Mouse (Mus musculus): Measurements from ENCODE around the gene Stk32b. TPM values are rescaled to one million over a fixed set of nuclear protein-coding genes. Genes with fewer than 3 reads are reported as not detected.

Gene Stk32b
- polyA plus RNA-seq, 1 experiment from 2014 or later: 3.3 TPM

GRCm38 (mm10) chr5:37720670-37721069 is 3.7 kb upstream of the Stk32b start:
- Histone ChIP-seq H3K4me2 (replicated peaks) (no peak overlapping the region), H3K9ac (no peak overlapping the region), H3K9me3 (replicated peaks) (no peaks in the 10 kb centered on the region), H3K4me1 (peaks cover 32% of the 10 kb centered on the region), H3K36me3 (no peaks in the 10 kb centered on the region), H3K27ac (replicated peaks) (0 out of 2 replicates have a peak overlapping the region, but pooled peaks have one; percentile 34), H3K4me3 (replicated peaks) (no peak overlapping the region), H3K27me3 (peaks cover 31% of the 10 kb centered on the region)
- 0 out of 2 replicates have a peak, but pooled peaks have one; percentile 58 for ATAC-seq (ENCODE audit: insufficient number of reproducible peaks, low FRiP score, low TSS enrichment, low read depth)
- 8% methylated on average over 6 of the region's 6 CpGs for WGBS

GRCm38 (mm10) chr5:37717384-37717963 is 503 bp upstream of the Stk32b start:
- Histone ChIP-seq H3K9me3 (replicated peaks) (no peaks in the 10 kb centered on the region), H3K36me3 (no peaks in the 10 kb centered on the region), H3K9ac (peak overlapping the region; percentile 10; the same call in 1 of the 2 replicates), H3K27ac (replicated peaks) (no peak overlapping the region), H3K27me3 (peaks cover 31% of the 10 kb centered on the region), H3K4me1 (peaks cover 32% of the 10 kb centered on the region), H3K4me3 (replicated peaks) (peak overlapping the region; percentile 46), H3K4me2 (replicated peaks) (peak overlapping the region; percentile 77)
- ATAC-seq (ENCODE audit: insufficient number of reproducible peaks, low FRiP score, low TSS enrichment, low read depth): no peak
- 1% methylated on average over 14 of the region's 14 CpGs for WGBS

- WGBS: 86% methylated on average over 5 of the region's 5 CpGs
- no peak overlapping the region for H3K4me2 ChIP-seq (replicated peaks)
- no peak for ATAC-seq (ENCODE audit: insufficient number of reproducible peaks, low FRiP score, low TSS enrichment, low read depth)
- H3K27me3 ChIP-seq: no peaks in the 10 kb centered on the region
- no peak overlapping the region for H3K9ac ChIP-seq
- H3K27ac ChIP-seq (replicated peaks): no peak overlapping the region
- no peaks in the 10 kb centered on the region for H3K36me3 ChIP-seq
- H3K4me1 ChIP-seq: 0 out of 2 replicates have a peak, but pooled peaks cover 4% of the 10 kb centered on the region
- no peak overlapping the region for H3K4me3 ChIP-seq (replicated peaks)
- H3K9me3 ChIP-seq (replicated peaks): no peaks in the 10 kb centered on the region
These were observed 7.6 kb downstream of the Stk32b start for GRCm38 (mm10) chr5:37709257-37709904.

- no peak overlapping the region for H3K4me2 ChIP-seq (replicated peaks)
- no peaks in the 10 kb centered on the region for H3K36me3 ChIP-seq
- no peaks in the 10 kb centered on the region for H3K4me1 ChIP-seq
- H3K27ac ChIP-seq (replicated peaks): no peak overlapping the region
- H3K9ac ChIP-seq: no peak overlapping the region
- 69% methylated on average over 3 of the region's 3 CpGs for WGBS
- no peak for ATAC-seq (ENCODE audit: insufficient number of reproducible peaks, low FRiP score, low TSS enrichment, low read depth)
- no peaks in the 10 kb centered on the region for H3K9me3 ChIP-seq (replicated peaks)
- H3K4me3 ChIP-seq (replicated peaks): no peak overlapping the region
- no peaks in the 10 kb centered on the region for H3K27me3 ChIP-seq
These were observed 8.8 kb downstream of the Stk32b start for GRCm38 (mm10) chr5:37708124-37708523.

- Histone ChIP-seq H3K4me1 (peaks cover 3% of the 10 kb centered on the region; the same call in 1 of the 2 replicates), H3K27ac (replicated peaks) (no peak overlapping the region), H3K27me3 (no peaks in the 10 kb centered on the region), H3K9me3 (replicated peaks) (no peaks in the 10 kb centered on the region), H3K4me2 (replicated peaks) (no peak overlapping the region), H3K36me3 (no peaks in the 10 kb centered on the region), H3K4me3 (replicated peaks) (no peak overlapping the region), H3K9ac (no peak overlapping the region)
- 78% methylated on average over 2 of the region's 2 CpGs for WGBS
- no peak for ATAC-seq (ENCODE audit: insufficient number of reproducible peaks, low FRiP score, low TSS enrichment, low read depth)
These were observed 12.0 kb downstream of the Stk32b start for GRCm38 (mm10) chr5:37704962-37705361.

GRCm38 (mm10) chr5:37699757-37700156 is 17.2 kb downstream of the Stk32b start:
- Histone ChIP-seq H3K4me2 (replicated peaks) (no peak overlapping the region), H3K36me3 (no peaks in the 10 kb centered on the region), H3K9me3 (replicated peaks) (no peaks in the 10 kb centered on the region), H3K27me3 (no peaks in the 10 kb centered on the region), H3K4me3 (replicated peaks) (no peak overlapping the region), H3K9ac (no peak overlapping the region), H3K27ac (replicated peaks) (no peak overlapping the region), H3K4me1 (peaks cover 3% of the 10 kb centered on the region; the same call in 1 of the 2 replicates)
- 53% methylated on average over 12 of the region's 12 CpGs for WGBS
- peak; percentile 76 for ATAC-seq (ENCODE audit: insufficient number of reproducible peaks, low FRiP score, low TSS enrichment, low read depth)

- no peak for ATAC-seq (ENCODE audit: insufficient number of reproducible peaks, low FRiP score, low TSS enrichment, low read depth)
- no peaks in the 10 kb centered on the region for H3K27me3 ChIP-seq
- peaks cover 3% of the 10 kb centered on the region; the same call in 1 of the 2 replicates for H3K4me1 ChIP-seq
- H3K27ac ChIP-seq (replicated peaks): no peak overlapping the region
- no peak overlapping the region for H3K9ac ChIP-seq
- no peaks in the 10 kb centered on the region for H3K36me3 ChIP-seq
- no peak overlapping the region for H3K4me3 ChIP-seq (replicated peaks)
- WGBS: 79% methylated on average over 7 of the region's 7 CpGs
- H3K4me2 ChIP-seq (replicated peaks): no peak overlapping the region
- H3K9me3 ChIP-seq (replicated peaks): no peaks in the 10 kb centered on the region
These were observed 19.7 kb downstream of the Stk32b start for GRCm38 (mm10) chr5:37697286-37697685.

GRCm38 (mm10) chr5:37695773-37696172 is 21.2 kb downstream of the Stk32b start:
- H3K27ac ChIP-seq (replicated peaks): no peak overlapping the region
- H3K9ac ChIP-seq: no peak overlapping the region
- 48% methylated on average over 4 of the region's 4 CpGs for WGBS
- H3K4me2 ChIP-seq (replicated peaks): no peak overlapping the region
- H3K4me3 ChIP-seq (replicated peaks): no peak overlapping the region
- no peaks in the 10 kb centered on the region for H3K9me3 ChIP-seq (replicated peaks)
- no peaks in the 10 kb centered on the region for H3K36me3 ChIP-seq
- peaks cover 3% of the 10 kb centered on the region; the same call in 1 of the 2 replicates for H3K4me1 ChIP-seq
- ATAC-seq (ENCODE audit: insufficient number of reproducible peaks, low FRiP score, low TSS enrichment, low read depth): no peak
- H3K27me3 ChIP-seq: no peaks in the 10 kb centered on the region

- H3K9ac ChIP-seq: no peak overlapping the region
- 77% methylated on average over 3 of the region's 3 CpGs for WGBS
- no peaks in the 10 kb centered on the region for H3K36me3 ChIP-seq
- no peaks in the 10 kb centered on the region for H3K4me1 ChIP-seq
- no peaks in the 10 kb centered on the region for H3K27me3 ChIP-seq
- no peak overlapping the region for H3K4me3 ChIP-seq (replicated peaks)
- ATAC-seq (ENCODE audit: insufficient number of reproducible peaks, low FRiP score, low TSS enrichment, low read depth): no peak
- H3K27ac ChIP-seq (replicated peaks): no peak overlapping the region
- H3K9me3 ChIP-seq (replicated peaks): no peaks in the 10 kb centered on the region
- no peak overlapping the region for H3K4me2 ChIP-seq (replicated peaks)
These were observed 24.2 kb downstream of the Stk32b start for GRCm38 (mm10) chr5:37692759-37693158.

- no peaks in the 10 kb centered on the region for H3K27me3 ChIP-seq
- H3K4me3 ChIP-seq (replicated peaks): no peak overlapping the region
- no peak for ATAC-seq (ENCODE audit: insufficient number of reproducible peaks, low FRiP score, low TSS enrichment, low read depth)
- no peaks in the 10 kb centered on the region for H3K36me3 ChIP-seq
- H3K4me1 ChIP-seq: no peaks in the 10 kb centered on the region
- WGBS: 81% methylated on average over 7 of the region's 7 CpGs
- H3K9ac ChIP-seq: no peak overlapping the region
- H3K9me3 ChIP-seq (replicated peaks): no peaks in the 10 kb centered on the region
- no peak overlapping the region for H3K27ac ChIP-seq (replicated peaks)
- H3K4me2 ChIP-seq (replicated peaks): no peak overlapping the region
These were observed 46.2 kb downstream of the Stk32b start for GRCm38 (mm10) chr5:37670781-37671180.

- ATAC-seq (ENCODE audit: insufficient number of reproducible peaks, low FRiP score, low TSS enrichment, low read depth): no peak
- Histone ChIP-seq H3K9me3 (replicated peaks) (no peaks in the 10 kb centered on the region), H3K9ac (no peak overlapping the region), H3K27ac (replicated peaks) (no peak overlapping the region), H3K36me3 (no peaks in the 10 kb centered on the region), H3K4me2 (replicated peaks) (no peak overlapping the region), H3K27me3 (no peaks in the 10 kb centered on the region), H3K4me1 (no peaks in the 10 kb centered on the region), H3K4me3 (replicated peaks) (no peak overlapping the region)
- WGBS: 75% methylated on average over 3 of the region's 3 CpGs
These were observed 52.0 kb downstream of the Stk32b start for GRCm38 (mm10) chr5:37664962-37665361.

- Histone ChIP-seq H3K4me3 (replicated peaks) (no peak overlapping the region), H3K9ac (no peak overlapping the region), H3K27me3 (no peaks in the 10 kb centered on the region), H3K4me2 (replicated peaks) (no peak overlapping the region), H3K9me3 (replicated peaks) (no peaks in the 10 kb centered on the region), H3K4me1 (no peaks in the 10 kb centered on the region), H3K36me3 (no peaks in the 10 kb centered on the region), H3K27ac (replicated peaks) (no peak overlapping the region)
- ATAC-seq (ENCODE audit: insufficient number of reproducible peaks, low FRiP score, low TSS enrichment, low read depth): no peak
- WGBS: 76% methylated on average over 4 of the region's 4 CpGs
These were observed 57.8 kb downstream of the Stk32b start for GRCm38 (mm10) chr5:37659177-37659576.

Measured in embryonic facial prominence, embryonic 15.5 days (tissue).